Mouse (Mus musculus) liver, postnatal 0 days (tissue): Measurements from ENCODE around the gene Cd244a. TPM values are rescaled to one million over a fixed set of nuclear protein-coding genes. Genes with fewer than 3 reads are reported as not detected.

Source experiments
- ATAC-seq: fragments of 200-750 bp; cut with Nextera tagmentation; 2 replicates; pipeline ENCODE4 v1.8.0; 2017; ENCODE audit warnings: mild to moderate bottlenecking, moderate library complexity
- DNase-seq: peaks from one replicate; pipeline ENCODE4 v3.0.0-alpha.2; 2016
- H3K27ac ChIP-seq: fragments of 300-500 bp; sonication (generic); 2 replicates; pipeline ENCODE4 v1.5.1; 2014; ENCODE audit warnings: antibody characterized with exemption, moderate library complexity, mild to moderate bottlenecking, low read depth
- H3K27me3 ChIP-seq: fragments of 300-500 bp; sonication (generic); 2 replicates; pipeline ENCODE4 v1.6.1; 2014; ENCODE audit warnings: low read length, control low read depth, mixed read lengths; ENCODE audit not compliant: insufficient read depth
- H3K36me3 ChIP-seq: fragments of 300-500 bp; sonication (generic); replicated peaks from 2 replicates; pipeline ENCODE4 v1.6.1; 2014; ENCODE audit warnings: mild to moderate bottlenecking, control low read depth, low read length, moderate library complexity, mixed read lengths; ENCODE audit not compliant: insufficient read depth
- H3K4me1 ChIP-seq: fragments of 300-500 bp; sonication (generic); 2 replicates; pipeline ENCODE4 v1.6.1; 2014; ENCODE audit warnings: antibody characterized with exemption, mild to moderate bottlenecking, control low read depth; ENCODE audit not compliant: insufficient read depth
- H3K4me2 ChIP-seq: fragments of 300-500 bp; sonication (generic); 2 replicates; pipeline ENCODE4 v1.6.1; 2014; ENCODE audit warnings: low read depth, mild to moderate bottlenecking, low read length, moderate library complexity, mixed read lengths
- H3K4me3 ChIP-seq: fragments of 300-500 bp; sonication (generic); 2 replicates; pipeline ENCODE4 v1.5.1; 2014; ENCODE audit warnings: low read depth, low read length
- H3K9ac ChIP-seq: fragments of 300-500 bp; sonication (generic); replicated peaks from 2 replicates; pipeline ENCODE4 v1.6.1; 2014; ENCODE audit warnings: mild to moderate bottlenecking, moderate library complexity
- H3K9me3 ChIP-seq: fragments of 300-500 bp; sonication (generic); 2 replicates; pipeline ENCODE4 v1.6.1; 2016; ENCODE audit warnings: mild to moderate bottlenecking, control low read depth, low read length, mixed read lengths
- CTCF ChIP-seq: sonication (generic); IDR thresholded peaks from 2 replicates; pipeline ENCODE4 v1.5.1; 2016; ENCODE audit warnings: antibody characterized with exemption, low read depth
- EP300 ChIP-seq: IDR thresholded peaks from 2 replicates; pipeline ENCODE4 v1.6.1; 2016; ENCODE audit warnings: antibody characterized with exemption, low read depth, mild to moderate bottlenecking
- WGBS: fragments of 180-500 bp; shearing (Covaris S2); extraction: QIAGEN DNeasy Blood & Tissue Kit; methylation state at CpG from one replicate; pipeline ENCODE4 v1.1.7; 2014; ENCODE audit not compliant: insufficient replicate concordance; 5-methylcytosine and 5-hydroxymethylcytosine counted together
- polyA plus RNA-seq: library from polyadenylated mRNA; unstranded; fragments of >200 nt; fragmentation: Nextera tagmentation; extraction: Ambion mirVana; gene quantifications from 2 replicates; pipeline ENCODE4 v1.2.1, GENCODE M21; 2015

Gene Cd244a
- polyA plus RNA-seq, 1 experiment from 2014 or later, result 1.1 TPM

DNA sequence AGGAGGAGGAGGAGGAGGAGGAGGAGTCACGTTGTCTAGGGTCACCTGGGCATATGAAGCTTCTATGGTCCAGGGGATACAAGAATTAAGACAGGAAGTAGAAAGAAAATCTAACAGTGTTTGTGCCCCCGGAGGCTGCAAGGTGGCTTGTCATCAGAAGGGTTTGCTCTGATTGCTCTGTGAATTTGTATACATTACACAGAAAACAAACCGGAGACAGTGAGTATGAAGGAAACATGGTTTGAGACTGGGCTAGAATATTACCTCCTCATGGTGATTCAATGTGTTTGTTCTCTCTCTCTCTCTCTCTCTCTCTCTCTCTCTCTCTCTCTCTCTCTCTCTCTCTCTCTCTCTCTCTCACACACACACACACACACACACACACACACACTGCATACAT, 47.7 kb downstream of the Cd244a start:
- Histone ChIP-seq H3K9ac (no peak overlapping the region), H3K27me3 (no peaks in the 10 kb centered on the region), H3K4me3 (peak overlapping the region; percentile 31), H3K4me2 (peak overlapping the region; percentile 57), H3K36me3 (no peaks in the 10 kb centered on the region), H3K27ac (no peak overlapping the region), H3K4me1 (no peaks in the 10 kb centered on the region), H3K9me3 (no peaks in the 10 kb centered on the region)
- TF ChIP-seq CTCF (no peak), EP300 (no peak)
- 48% methylated on average over 3 of the region's 3 CpGs for WGBS
- DNase-seq, result no peak
- ATAC-seq, result no peak

DNA sequence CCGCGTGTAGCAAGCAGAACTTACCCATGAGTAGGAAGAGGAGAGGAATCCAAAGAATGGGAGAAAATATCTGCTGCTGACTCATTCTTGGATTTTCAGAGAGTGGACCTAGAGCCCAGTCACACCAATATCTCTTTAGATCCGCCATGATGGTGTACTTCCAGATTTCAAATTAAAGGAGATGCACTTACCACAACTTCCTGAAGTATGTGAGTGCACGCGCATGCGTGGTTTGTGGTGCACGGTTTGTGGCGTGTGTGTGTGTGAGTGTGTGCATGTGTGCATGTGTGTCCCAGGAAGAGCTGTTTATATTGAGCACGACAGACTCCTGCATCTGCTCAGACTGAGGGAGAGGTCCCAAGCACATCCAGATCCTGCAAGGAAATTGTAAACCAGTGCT, 48.2 kb downstream of the Cd244a start, which contains the start of gene Ly9:
TSS of gene Ly9 (minus strand) at position 235 of the 400 bp plus-strand sequence.
- Histone ChIP-seq H3K4me2 (peak within 1 kb of the TSS; percentile 57), H3K4me3 (peak within 1 kb of the TSS; percentile 31), H3K27me3 (no peaks in the 10 kb centered on the region), H3K36me3 (no peaks in the 10 kb centered on the region), H3K27ac (no peak within 1 kb of the TSS), H3K4me1 (no peaks in the 10 kb centered on the region), H3K9me3 (no peaks in the 10 kb centered on the region), H3K9ac (no peak within 1 kb of the TSS)
- DNase-seq (peak; percentile 29), ATAC-seq (no peak; the same call in 1 of the 2 replicates)
- WGBS, result 34% methylated on average over 9 of the region's 9 CpGs
- TF ChIP-seq CTCF (no peak), EP300 (no peak)

DNA sequence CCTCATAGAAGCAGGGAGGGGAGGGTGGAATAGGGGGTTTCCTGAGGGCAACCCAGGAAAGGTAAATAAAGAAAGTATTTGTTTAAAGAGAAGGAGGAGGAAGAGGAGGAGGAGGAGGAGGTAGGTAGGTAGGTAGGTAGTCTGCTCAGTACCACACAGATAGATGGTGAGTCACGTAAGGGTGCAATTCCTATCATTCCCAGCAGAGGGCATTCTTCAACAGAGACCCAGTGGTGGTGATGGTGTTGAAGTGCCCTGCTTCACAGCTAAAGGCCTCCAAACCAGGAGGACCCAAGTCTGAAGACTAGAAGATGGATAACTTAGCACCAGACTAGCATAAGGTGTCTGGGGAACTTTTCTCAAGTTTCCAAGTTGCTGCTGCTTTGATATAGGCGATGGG, 51.0 kb downstream of the Cd244a start:
- no peak overlapping the region for H3K9ac ChIP-seq
- H3K27me3 ChIP-seq, result no peaks in the 10 kb centered on the region
- no peaks in the 10 kb centered on the region for H3K9me3 ChIP-seq
- no peak overlapping the region for H3K27ac ChIP-seq
- H3K36me3 ChIP-seq, result no peaks in the 10 kb centered on the region
- H3K4me1 ChIP-seq, result no peaks in the 10 kb centered on the region
- H3K4me3 ChIP-seq, result no peak overlapping the region
- ATAC-seq, result no peak
- WGBS, result 72% methylated on average over 2 of the region's 2 CpGs
- TF ChIP-seq CTCF (peak; percentile 76), EP300 (no peak)
- no peak overlapping the region for H3K4me2 ChIP-seq
- peak; percentile 47 for DNase-seq

DNA sequence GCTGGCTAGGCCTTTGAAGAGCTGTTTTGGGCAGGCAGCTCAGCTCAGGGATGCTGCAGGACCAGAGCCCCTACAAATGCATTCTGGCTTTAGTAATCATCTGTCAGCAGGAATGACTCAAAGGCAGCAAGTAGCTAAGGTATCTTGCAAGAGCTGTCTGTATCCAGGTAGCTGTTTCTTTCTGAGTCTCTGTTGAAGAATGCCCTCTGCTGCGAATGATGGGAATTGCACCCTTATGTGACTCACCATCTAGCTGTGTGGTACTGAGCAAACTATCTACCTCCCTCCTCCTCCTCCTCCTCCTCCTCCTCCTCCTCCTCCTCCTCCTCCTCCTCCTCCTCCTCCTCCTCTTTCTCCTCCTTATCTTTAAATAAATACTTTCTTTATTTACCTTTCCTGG, 51.8 kb downstream of the Cd244a start:
- no peak overlapping the region for H3K4me3 ChIP-seq
- no peaks in the 10 kb centered on the region for H3K9me3 ChIP-seq
- ATAC-seq (no peak), DNase-seq (peak; percentile 36)
- H3K27me3 ChIP-seq, result no peaks in the 10 kb centered on the region
- TF ChIP-seq EP300, result no peak
- TF ChIP-seq CTCF, result peak; percentile 53
- no peaks in the 10 kb centered on the region for H3K36me3 ChIP-seq
- no peak overlapping the region for H3K4me2 ChIP-seq
- no peak overlapping the region for H3K9ac ChIP-seq
- 26% methylated on average over 1 of the region's 1 CpGs for whole genome bisulfite sequencing
- no peak overlapping the region for H3K27ac ChIP-seq
- H3K4me1 ChIP-seq, result no peaks in the 10 kb centered on the region

DNA sequence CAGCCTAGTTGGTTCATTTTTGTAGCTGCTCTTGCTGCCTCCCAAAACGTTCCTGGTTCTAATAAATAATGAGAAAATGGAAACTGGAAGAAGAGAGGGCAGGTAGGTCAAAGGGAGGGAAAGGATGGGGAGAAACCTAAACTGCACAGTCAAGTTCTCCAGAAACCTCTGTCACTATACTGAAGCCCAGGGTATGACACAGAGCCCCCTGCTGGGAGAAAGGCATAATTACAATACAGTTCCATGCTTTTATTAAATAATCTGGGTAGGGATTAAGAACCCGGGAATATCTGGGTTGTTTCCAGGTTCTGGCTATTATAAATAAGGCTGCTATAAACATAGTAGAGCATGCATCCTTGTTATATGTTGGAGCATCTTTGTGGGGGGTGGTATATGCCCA, 55.0 kb downstream of the Cd244a start:
- Histone ChIP-seq H3K4me2 (no peak overlapping the region), H3K9ac (no peak overlapping the region), H3K4me1 (no peaks in the 10 kb centered on the region; the same call in 1 of the 2 replicates), H3K4me3 (no peak overlapping the region), H3K27ac (no peak overlapping the region), H3K36me3 (no peaks in the 10 kb centered on the region), H3K9me3 (no peaks in the 10 kb centered on the region), H3K27me3 (no peaks in the 10 kb centered on the region)
- ATAC-seq (no peak), DNase-seq (no peak)
- TF ChIP-seq CTCF (peak; percentile 66), EP300 (no peak)
- WGBS, result 9% methylated on average over 2 of the region's 2 CpGs

DNA sequence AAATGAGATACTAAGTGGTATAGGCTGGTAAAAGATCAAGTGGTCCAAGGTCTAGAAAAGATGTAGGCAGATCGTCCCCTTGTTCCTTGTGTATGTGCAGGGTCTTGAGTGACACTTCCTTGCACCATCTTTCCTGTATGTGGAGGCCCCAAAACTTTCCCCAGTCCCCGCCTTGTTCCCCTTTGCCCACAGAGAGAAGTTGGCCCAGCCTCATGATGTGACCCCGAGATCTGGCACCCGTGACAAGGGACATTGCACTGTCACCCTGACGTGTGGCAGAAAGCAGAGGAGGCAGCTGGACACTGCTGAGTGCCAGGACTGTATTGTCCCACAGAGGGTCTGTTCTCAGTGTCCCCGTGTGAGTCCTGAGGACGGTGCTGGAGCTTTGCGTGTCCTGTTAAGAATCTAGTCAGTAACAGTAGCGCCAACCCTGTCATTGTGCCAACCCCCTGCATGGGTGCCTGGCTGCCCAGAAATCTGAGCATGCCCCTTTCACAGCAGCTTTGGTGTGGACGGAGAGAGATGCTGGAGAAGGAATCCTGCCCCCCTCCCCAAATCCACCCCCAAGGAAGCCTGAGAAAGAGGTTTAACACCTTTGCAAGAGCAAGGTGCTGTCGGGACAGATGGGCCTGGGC, 58.0 kb downstream of the Cd244a start:
- Histone ChIP-seq H3K27ac (no peak overlapping the region), H3K27me3 (no peaks in the 10 kb centered on the region), H3K4me1 (no peaks in the 10 kb centered on the region; the same call in 1 of the 2 replicates), H3K9ac (no peak overlapping the region), H3K4me2 (no peak overlapping the region), H3K4me3 (no peak overlapping the region), H3K9me3 (no peaks in the 10 kb centered on the region), H3K36me3 (no peaks in the 10 kb centered on the region)
- ATAC-seq, result no peak
- TF ChIP-seq CTCF, result no peak
- no peak for TF ChIP-seq EP300
- WGBS, result 55% methylated on average over 11 of the region's 11 CpGs
- no peak for DNase-seq
